Mouse (Mus musculus) left cerebral cortex, adult 9 months (tissue): ENCODE results near the gene Phf19.

ENCODE experiments used
- DNase-seq, 2 experiments: peaks; one replicate each; pipeline ENCODE4 v3.0.0; 2022; ENCODE audit warnings: low spot score in 2 of 2

Phf19 gene

GRCm38 (mm10) chr2:34913218-34914068 lies at the start of gene Phf19:
TSS of gene Phf19 (minus strand) at chr2:34914026.
- no peak for DNase-seq

GRCm38 (mm10) chr2:34963371-34963956 lies 49.6 kb upstream of the Phf19 start:
- no peak for DNase-seq

GRCm38 (mm10) chr2:34962893-34963292 lies 49.1 kb upstream of the Phf19 start:
- no peak for DNase-seq

GRCm38 (mm10) chr2:34962211-34962610 lies 48.4 kb upstream of the Phf19 start:
- DNase-seq, result no peak

GRCm38 (mm10) chr2:34961481-34962036 lies 47.7 kb upstream of the Phf19 start, which contains the start of gene Traf1:
TSS of gene Traf1 (minus strand) at chr2:34961772.
- no peak for DNase-seq

GRCm38 (mm10) chr2:34960966-34961365 lies 47.1 kb upstream of the Phf19 start:
- no peak for DNase-seq

GRCm38 (mm10) chr2:34960466-34960865 lies 46.6 kb upstream of the Phf19 start:
- no peak for DNase-seq

GRCm38 (mm10) chr2:34958582-34958981 lies 44.8 kb upstream of the Phf19 start:
- DNase-seq, result no peak

- DNase-seq, result no peak
These were observed 44.2 kb upstream of the Phf19 start for GRCm38 (mm10) chr2:34958036-34958435.

GRCm38 (mm10) chr2:34957405-34957804 lies 43.6 kb upstream of the Phf19 start:
- no peak for DNase-seq

GRCm38 (mm10) chr2:34956941-34957340 lies 43.1 kb upstream of the Phf19 start:
- DNase-seq, result no peak

- no peak for DNase-seq
These were observed 40.5 kb upstream of the Phf19 start for GRCm38 (mm10) chr2:34954344-34954743.

- no peak for DNase-seq
These were observed 39.8 kb upstream of the Phf19 start for GRCm38 (mm10) chr2:34953547-34954116.

GRCm38 (mm10) chr2:34953018-34953417 lies 39.2 kb upstream of the Phf19 start:
- no peak for DNase-seq

- DNase-seq, result no peak
These were observed 37.6 kb upstream of the Phf19 start for GRCm38 (mm10) chr2:34951469-34951868.

- DNase-seq, result no peak
These were observed 34.8 kb upstream of the Phf19 start for GRCm38 (mm10) chr2:34948622-34949021.

- no peak for DNase-seq
These were observed 32.2 kb upstream of the Phf19 start for GRCm38 (mm10) chr2:34946046-34946445.

GRCm38 (mm10) chr2:34945580-34945979 lies 31.8 kb upstream of the Phf19 start:
- no peak for DNase-seq

GRCm38 (mm10) chr2:34944761-34945160 lies 30.9 kb upstream of the Phf19 start:
- DNase-seq, result no peak

- DNase-seq, result no peak
These were observed 29.8 kb upstream of the Phf19 start for GRCm38 (mm10) chr2:34943556-34944120.

GRCm38 (mm10) chr2:34941061-34941675 lies 27.3 kb upstream of the Phf19 start:
- DNase-seq, result no peak

- no peak for DNase-seq
These were observed 26.4 kb upstream of the Phf19 start for GRCm38 (mm10) chr2:34940246-34940645.
